Comparison of ENCODE assay signal across 26 mouse cellular contexts in the genomic region with DNA sequence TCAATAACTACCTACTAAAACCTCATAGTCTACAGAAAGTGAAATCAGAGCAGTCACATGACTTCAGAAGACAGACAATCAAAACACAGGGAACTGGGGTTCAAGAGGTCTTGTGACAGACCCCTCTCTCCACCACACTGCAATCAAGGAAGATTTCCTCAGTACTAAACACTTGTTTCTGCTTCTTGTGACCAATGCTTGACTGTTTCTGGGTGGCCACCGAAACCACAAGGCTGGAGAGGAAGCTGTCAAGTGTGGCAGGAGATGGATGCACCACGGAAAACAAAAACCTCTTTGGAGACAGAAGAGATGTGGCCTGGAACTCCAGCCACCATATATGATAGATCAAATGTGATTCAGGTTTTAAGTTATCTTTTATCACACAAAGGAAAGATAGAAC.
DNase-seq lines count a peak whose midpoint lies in the region; ATAC-seq lines count a peak whose summit lies in the region.
"Had no signal": no experiment of that assay in that cellular context is flagged by ENCODE, and none has a peak within 500 bp of the region (broad histone marks: within the 10 kb centered on the region; RNA-seq: fewer than 3 reads in every experiment).

No protein-coding gene starts in this region.

- H3K9me3 ChIP-seq in hindbrain, embryonic 16.5 days (ENCODE audit: control insufficient read depth, low read length): no peaks in the 10 kb centered on the region
- H3K9me3 ChIP-seq: embryonic facial prominence, embryonic 12.5 days; embryonic facial prominence, embryonic 15.5 days; forebrain, embryonic 12.5 days; forebrain, embryonic 15.5 days; heart, embryonic 10.5 days; heart, embryonic 13.5 days; hindbrain, embryonic 12.5 days; hindbrain, embryonic 15.5 days; intestine, embryonic 15.5 days had no signal

- peak; percentile 8 for DNase-seq in c-Kit-positive CD71-negative TER-119-negative erythroid progenitor cells, embryonic 14.5 days (ENCODE audit: low read depth)
- DNase-seq in monocyte, adult 2 months (ENCODE audit: low read depth in 1 of 2, low spot score in 2 of 2): peak; percentile 1 to 30
- DNase-seq in urinary bladder, postnatal 25 days (ENCODE audit: low spot score): no peak
- no peak for DNase-seq in right cerebral cortex, postnatal 25 days
- DNase-seq: adrenal gland, adult 8-10 months; adrenal gland, postnatal 25 days; cerebellum, adult 18-20 months; cerebellum, adult 9-10 months; cerebellum, postnatal 14 days; gastrocnemius, postnatal 25 days; heart, adult 2 months; heart, postnatal 14 days; heart, postnatal 4 days had no signal

- H3K4me1 ChIP-seq in hindbrain, embryonic 16.5 days (ENCODE audit: control insufficient read depth, insufficient read depth, low read depth, low read length): no peaks in the 10 kb centered on the region
- H3K4me1 ChIP-seq: embryonic facial prominence, embryonic 12.5 days; embryonic facial prominence, embryonic 15.5 days; forebrain, embryonic 12.5 days; forebrain, embryonic 15.5 days; heart, embryonic 13.5 days; hindbrain, embryonic 12.5 days; hindbrain, embryonic 15.5 days; intestine, embryonic 15.5 days had no signal

- peak; percentile 79 to 83 for ATAC-seq in hematopoietic stem cell, adult 5-6 weeks (replicated peaks in 1 of 2; ENCODE audit: insufficient read depth in 1 of 2, low FRiP score in 2 of 2, low TSS enrichment in 1 of 2, low read depth in 1 of 2, poor library complexity in 2 of 2, severe bottlenecking in 2 of 2)
- ATAC-seq in hindbrain, embryonic 16.5 days: no peak
- ATAC-seq: activated CD4-positive, CD25-positive, alpha-beta regulatory T cell, adult 4 months; CD4-positive, CD25-positive, alpha-beta regulatory T cell, adult 4 months; forebrain, embryonic 15.5 days; intestine, embryonic 15.5 days had no signal

- no peak overlapping the region for H3K27ac ChIP-seq in hindbrain, embryonic 16.5 days (ENCODE audit: low read depth, low read length)
- H3K27ac ChIP-seq: embryonic facial prominence, embryonic 12.5 days; embryonic facial prominence, embryonic 15.5 days; forebrain, embryonic 12.5 days; forebrain, embryonic 15.5 days; heart, adult 2 months; heart, embryonic 10.5 days; heart, embryonic 13.5 days; hindbrain, embryonic 12.5 days; hindbrain, embryonic 15.5 days; intestine, embryonic 15.5 days had no signal

- H3K4me2 ChIP-seq in hindbrain, embryonic 16.5 days (ENCODE audit: low read length): no peak overlapping the region
- H3K4me2 ChIP-seq: embryonic facial prominence, embryonic 12.5 days; embryonic facial prominence, embryonic 15.5 days; forebrain, embryonic 12.5 days; forebrain, embryonic 15.5 days; heart, embryonic 13.5 days; hindbrain, embryonic 12.5 days; hindbrain, embryonic 15.5 days; intestine, embryonic 15.5 days had no signal

- no peak overlapping the region for H3K9ac ChIP-seq in hindbrain, embryonic 16.5 days (ENCODE audit: low read depth, low read length)
- H3K9ac ChIP-seq: embryonic facial prominence, embryonic 12.5 days; embryonic facial prominence, embryonic 15.5 days; forebrain, embryonic 12.5 days; forebrain, embryonic 15.5 days; heart, embryonic 13.5 days; hindbrain, embryonic 12.5 days; hindbrain, embryonic 15.5 days; intestine, embryonic 15.5 days had no signal

- H3K27me3 ChIP-seq in hindbrain, embryonic 16.5 days (replicated peaks; ENCODE audit: control insufficient read depth, insufficient read depth, low read length): no peaks in the 10 kb centered on the region
- H3K27me3 ChIP-seq: embryonic facial prominence, embryonic 12.5 days; embryonic facial prominence, embryonic 15.5 days; forebrain, embryonic 12.5 days; forebrain, embryonic 15.5 days; heart, embryonic 13.5 days; hindbrain, embryonic 12.5 days; hindbrain, embryonic 15.5 days; intestine, embryonic 15.5 days had no signal

- H3K36me3 ChIP-seq in hindbrain, embryonic 16.5 days (ENCODE audit: control insufficient read depth, insufficient read depth, low read length): no peaks in the 10 kb centered on the region
- H3K36me3 ChIP-seq: embryonic facial prominence, embryonic 12.5 days; embryonic facial prominence, embryonic 15.5 days; forebrain, embryonic 12.5 days; forebrain, embryonic 15.5 days; heart, embryonic 10.5 days; heart, embryonic 13.5 days; hindbrain, embryonic 12.5 days; hindbrain, embryonic 15.5 days; intestine, embryonic 15.5 days had no signal

- no peak overlapping the region for H3K4me3 ChIP-seq in hindbrain, embryonic 16.5 days (ENCODE audit: low read length)
- H3K4me3 ChIP-seq: embryonic facial prominence, embryonic 12.5 days; embryonic facial prominence, embryonic 15.5 days; forebrain, embryonic 12.5 days; forebrain, embryonic 15.5 days; heart, adult 2 months; heart, embryonic 10.5 days; heart, embryonic 13.5 days; hindbrain, embryonic 12.5 days; hindbrain, embryonic 15.5 days; intestine, embryonic 15.5 days had no signal

- WGBS in hindbrain, embryonic 16.5 days: 80% methylated on average over 2 of the region's 2 CpGs

Comparison
In these comparisons a context has a peak if more than half of its experiments do, and no peak if none do; other contexts are left out.
1. DNase-seq: peak in c-Kit-positive CD71-negative TER-119-negative erythroid progenitor cells, embryonic 14.5 days (single experiment) and monocyte, adult 2 months (2 of 2); none in urinary bladder, postnatal 25 days (single experiment) and right cerebral cortex, postnatal 25 days (single experiment).